Mouse (Mus musculus): ENCODE measurements around the gene Gm4788. TPM values are rescaled to one million over a fixed set of nuclear protein-coding genes. Genes with fewer than 3 reads are reported as not detected.
"Not testable (repeated sequence)": the region's sequence is repeated elsewhere in the genome, so short reads cannot be mapped to it uniquely, and the experiment has no call there.

Gm4788 gene
- not detected in 2 replicates for polyA plus RNA-seq (2014; fragmentation: Nextera tagmentation; extraction: Ambion mirVana)

GRCm38 (mm10) chr1:139781143-139781542 lies at the start of gene Gm4788:
TSS of gene Gm4788 (minus strand) at chr1:139781243.
- Histone ChIP-seq H3K27ac (ENCODE audit: low read depth) (no peak within 1 kb of the TSS), H3K9me3 (ENCODE audit: control insufficient read depth, low read length) (no peaks in the 10 kb centered on the region), H3K4me1 (replicated peaks; ENCODE audit: control insufficient read depth, insufficient read depth, low read length) (no peaks in the 10 kb centered on the region), H3K9ac (ENCODE audit: low read length) (no peak within 1 kb of the TSS), H3K27me3 (replicated peaks; ENCODE audit: control insufficient read depth, insufficient read depth, low read length) (no peaks in the 10 kb centered on the region), H3K4me2 (ENCODE audit: low read length) (no peak within 1 kb of the TSS), H3K4me3 (ENCODE audit: low read depth, low read length) (no peak within 1 kb of the TSS), H3K36me3 (ENCODE audit: control insufficient read depth, insufficient read depth, low read length) (no peaks in the 10 kb centered on the region)
- no peak for ATAC-seq (replicated peaks; ENCODE audit: low FRiP score, low TSS enrichment, low read depth)
- 95% methylated on average over 1 of the region's 1 CpGs for WGBS
- DNase-seq (ENCODE audit: low spot score) = no peak

- H3K4me2 ChIP-seq (ENCODE audit: low read length) = no peak overlapping the region
- H3K36me3 ChIP-seq (ENCODE audit: control insufficient read depth, insufficient read depth, low read length) = no peaks in the 10 kb centered on the region
- no peaks in the 10 kb centered on the region for H3K4me1 ChIP-seq (replicated peaks; ENCODE audit: control insufficient read depth, insufficient read depth, low read length)
- H3K9ac ChIP-seq (ENCODE audit: low read length) = no peak overlapping the region
- no peak overlapping the region for H3K27ac ChIP-seq (ENCODE audit: low read depth)
- DNase-seq (ENCODE audit: low spot score) = no peak
- no peak for ATAC-seq (replicated peaks; ENCODE audit: low FRiP score, low TSS enrichment, low read depth)
- no peak overlapping the region for H3K4me3 ChIP-seq (ENCODE audit: low read depth, low read length)
- no peaks in the 10 kb centered on the region for H3K9me3 ChIP-seq (ENCODE audit: control insufficient read depth, low read length)
- H3K27me3 ChIP-seq (replicated peaks; ENCODE audit: control insufficient read depth, insufficient read depth, low read length) = no peaks in the 10 kb centered on the region
Measured at GRCm38 (mm10) chr1:139808594-139808993, 27.6 kb upstream of the Gm4788 start.

GRCm38 (mm10) chr1:139769913-139770312 lies 11.1 kb downstream of the Gm4788 start:
- not testable (repeated sequence) for H3K27ac ChIP-seq (ENCODE audit: low read depth); H3K9ac ChIP-seq (ENCODE audit: low read length); H3K4me3 ChIP-seq (ENCODE audit: low read depth, low read length); H3K36me3 ChIP-seq (ENCODE audit: control insufficient read depth, insufficient read depth, low read length); H3K4me1 ChIP-seq (replicated peaks; ENCODE audit: control insufficient read depth, insufficient read depth, low read length); H3K4me2 ChIP-seq (ENCODE audit: low read length); ATAC-seq (replicated peaks; ENCODE audit: low FRiP score, low TSS enrichment, low read depth); H3K27me3 ChIP-seq (replicated peaks; ENCODE audit: control insufficient read depth, insufficient read depth, low read length); H3K9me3 ChIP-seq (ENCODE audit: control insufficient read depth, low read length); DNase-seq (ENCODE audit: low spot score)
- WGBS = 69% methylated on average over 3 of the region's 3 CpGs

- not testable (repeated sequence) for ATAC-seq (replicated peaks; ENCODE audit: low FRiP score, low TSS enrichment, low read depth); H3K27ac ChIP-seq (ENCODE audit: low read depth); H3K4me1 ChIP-seq (replicated peaks; ENCODE audit: control insufficient read depth, insufficient read depth, low read length); H3K4me2 ChIP-seq (ENCODE audit: low read length); H3K36me3 ChIP-seq (ENCODE audit: control insufficient read depth, insufficient read depth, low read length); H3K9me3 ChIP-seq (ENCODE audit: control insufficient read depth, low read length); H3K9ac ChIP-seq (ENCODE audit: low read length); H3K4me3 ChIP-seq (ENCODE audit: low read depth, low read length); DNase-seq (ENCODE audit: low spot score); H3K27me3 ChIP-seq (replicated peaks; ENCODE audit: control insufficient read depth, insufficient read depth, low read length)
- WGBS = 83% methylated on average over 8 of the region's 22 CpGs
Measured at GRCm38 (mm10) chr1:139716681-139717080, 64.4 kb downstream of the Gm4788 start.

GRCm38 (mm10) chr1:139716249-139716648 lies 64.8 kb downstream of the Gm4788 start:
- not testable (repeated sequence) for ATAC-seq (replicated peaks; ENCODE audit: low FRiP score, low TSS enrichment, low read depth); H3K9ac ChIP-seq (ENCODE audit: low read length); H3K36me3 ChIP-seq (ENCODE audit: control insufficient read depth, insufficient read depth, low read length); DNase-seq (ENCODE audit: low spot score); H3K4me3 ChIP-seq (ENCODE audit: low read depth, low read length); H3K4me2 ChIP-seq (ENCODE audit: low read length); H3K9me3 ChIP-seq (ENCODE audit: control insufficient read depth, low read length); H3K27ac ChIP-seq (ENCODE audit: low read depth); H3K4me1 ChIP-seq (replicated peaks; ENCODE audit: control insufficient read depth, insufficient read depth, low read length); H3K27me3 ChIP-seq (replicated peaks; ENCODE audit: control insufficient read depth, insufficient read depth, low read length)
- WGBS = 97% methylated on average over 4 of the region's 16 CpGs

GRCm38 (mm10) chr1:139649921-139650320 lies 131.1 kb downstream of the Gm4788 start:
- H3K36me3 ChIP-seq (ENCODE audit: control insufficient read depth, insufficient read depth, low read length); DNase-seq (ENCODE audit: low spot score); H3K4me3 ChIP-seq (ENCODE audit: low read depth, low read length); H3K4me1 ChIP-seq (replicated peaks; ENCODE audit: control insufficient read depth, insufficient read depth, low read length); ATAC-seq (replicated peaks; ENCODE audit: low FRiP score, low TSS enrichment, low read depth); H3K27me3 ChIP-seq (replicated peaks; ENCODE audit: control insufficient read depth, insufficient read depth, low read length); H3K9ac ChIP-seq (ENCODE audit: low read length); H3K9me3 ChIP-seq (ENCODE audit: control insufficient read depth, low read length); H3K4me2 ChIP-seq (ENCODE audit: low read length); H3K27ac ChIP-seq (ENCODE audit: low read depth): not testable (repeated sequence)
- WGBS = 91% methylated on average over 18 of the region's 18 CpGs

Other genes starting within 250 kb of the Gm4788 start
- not detected in 2 replicates for gene Cfhr1, start 221.0 kb downstream of the Gm4788 start, polyA plus RNA-seq (2014; fragmentation: Nextera tagmentation; extraction: Ambion mirVana)
- not detected in 2 replicates for gene Cfhr2, start 77.5 kb upstream of the Gm4788 start, polyA plus RNA-seq (2014; fragmentation: Nextera tagmentation; extraction: Ambion mirVana)

Data from intestine, embryonic 14.5 days (tissue).